Mouse (Mus musculus) liver, embryonic 14.5 days (tissue): ENCODE measurements around the gene Phf14. TPM values are rescaled to one million over a fixed set of nuclear protein-coding genes. Genes with fewer than 3 reads are reported as not detected.

Source experiments
- ATAC-seq: fragments of 200-750 bp; cut with Nextera tagmentation; 2 replicates; pipeline ENCODE4 v1.8.0; 2017; ENCODE audit warnings: moderate number of reproducible peaks, mild to moderate bottlenecking, moderate library complexity; ENCODE audit not compliant: insufficient read depth
- DNase-seq, 3 experiments: peaks; one replicate each; pipeline ENCODE4 v3.0.0-alpha.2; 2012 to 2013; ENCODE audit warnings: low read depth in 3 of 3, low spot score in 3 of 3
- H3K27ac ChIP-seq: fragments of 300-500 bp; sonication (generic); 2 replicates; pipeline ENCODE4 v1.5.1; 2014; ENCODE audit warnings: moderate library complexity, mild to moderate bottlenecking, control low read depth, inconsistent platforms
- H3K27me3 ChIP-seq: fragments of 300-500 bp; sonication (generic); 2 replicates; pipeline ENCODE4 v1.6.1; 2014; ENCODE audit warnings: mild to moderate bottlenecking, low read length, moderate library complexity; ENCODE audit not compliant: control insufficient read depth, insufficient read depth
- H3K36me3 ChIP-seq: fragments of 300-500 bp; sonication (generic); replicated peaks from 2 replicates; pipeline ENCODE4 v1.6.1; 2014; ENCODE audit warnings: low read depth; ENCODE audit not compliant: control insufficient read depth, insufficient read depth
- H3K4me1 ChIP-seq, 2 experiments: fragments of 200-500 bp in 1 of 2; fragments of 300-500 bp in 1 of 2; sonication (generic) in 1 of 2; replicated peaks; 2 replicates each; pipeline ENCODE4 v1.6.1; 2012 to 2014; ENCODE audit warnings: antibody characterized with exemption in 1 of 2, inconsistent platforms in 1 of 2, low read length in 1 of 2; ENCODE audit not compliant: control insufficient read depth in 2 of 2, insufficient read depth in 2 of 2
- H3K4me2 ChIP-seq: fragments of 300-500 bp; sonication (generic); 2 replicates; pipeline ENCODE4 v1.6.1; 2014; ENCODE audit warnings: low read depth, mild to moderate bottlenecking, control low read depth, moderate library complexity
- H3K4me3 ChIP-seq, 2 experiments: fragments of 200-500 bp in 1 of 2; fragments of 300-500 bp in 1 of 2; sonication (generic) in 1 of 2; 2 replicates each; pipeline ENCODE4 v1.5.1; 2012 to 2014; ENCODE audit warnings: low read depth in 2 of 2, low read length in 2 of 2, mild to moderate bottlenecking in 2 of 2, control low read depth in 1 of 2, inconsistent platforms in 1 of 2, moderate library complexity in 1 of 2; ENCODE audit not compliant: insufficient read depth in 1 of 2
- H3K9ac ChIP-seq: fragments of 300-500 bp; sonication (generic); replicated peaks from 2 replicates; pipeline ENCODE4 v1.6.1; 2014; ENCODE audit warnings: mild to moderate bottlenecking, control low read depth, moderate library complexity
- H3K9me3 ChIP-seq: fragments of 300-500 bp; sonication (generic); 2 replicates; pipeline ENCODE4 v1.6.1; 2016; ENCODE audit warnings: low read length, mixed read lengths; ENCODE audit not compliant: control insufficient read depth
- CTCF ChIP-seq: IDR thresholded peaks from 2 replicates; pipeline ENCODE4 v1.5.1; 2016; ENCODE audit warnings: antibody characterized with exemption, low read depth, control low read depth
- EP300 ChIP-seq: IDR thresholded peaks from 2 replicates; pipeline ENCODE4 v1.6.1; 2016; ENCODE audit warnings: antibody characterized with exemption, low read depth
- WGBS: fragments of 180-500 bp; shearing (Covaris S2); extraction: QIAGEN DNeasy Blood & Tissue Kit; methylation state at CpG from one replicate; pipeline ENCODE4 v1.1.7; 2014; ENCODE audit not compliant: insufficient replicate concordance; 5-methylcytosine and 5-hydroxymethylcytosine counted together
- polyA plus RNA-seq, 2 experiments: library from polyadenylated mRNA; depleted of rRNA in 1 of 2; stranded (reverse) in 1 of 2; unstranded in 1 of 2; fragments of >200 nt; fragmentation: Nextera tagmentation in 1 of 2; extraction: Ambion mirVana in 1 of 2; gene quantifications; 2 replicates each; pipeline versions ENCODE4 v1.2.1 to v1.2.3; 2012 to 2014

The Phf14 gene
- polyA plus RNA-seq, 2 experiments: 9.3 to 19.5 TPM

DNA sequence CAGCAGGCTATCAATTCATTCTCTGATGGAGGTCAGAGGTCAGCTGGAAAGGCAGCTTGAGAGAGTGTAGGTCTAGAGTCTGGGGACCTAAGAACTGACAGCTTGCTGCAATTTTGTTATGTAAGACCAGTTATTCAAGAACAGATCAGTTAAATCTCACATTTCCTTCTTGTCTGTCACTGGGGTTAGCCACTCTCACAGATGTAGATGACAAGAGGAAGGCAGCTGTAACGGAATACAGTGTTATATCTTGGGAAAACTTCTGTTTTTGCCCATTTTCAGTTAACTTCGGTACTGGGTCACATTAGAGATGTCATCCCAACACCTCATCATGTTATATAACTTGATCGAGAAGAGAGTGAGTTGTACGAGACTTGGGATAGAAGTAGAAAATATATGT, 219.7 kb downstream of the Phf14 start:
- no peak overlapping the region for H3K27ac ChIP-seq
- H3K9me3 ChIP-seq: no peaks in the 10 kb centered on the region
- no peaks in the 10 kb centered on the region for H3K27me3 ChIP-seq
- DNase-seq: no peak
- TF ChIP-seq EP300 (no peak), CTCF (no peak)
- H3K36me3 ChIP-seq: no peaks in the 10 kb centered on the region
- peaks cover 0 to 2% of the 10 kb centered on the region in 2 experiments; a peak in 1 of 4 replicates for H3K4me1 ChIP-seq
- ATAC-seq: no peak
- no peak overlapping the region for H3K4me3 ChIP-seq
- no peak overlapping the region for H3K4me2 ChIP-seq
- H3K9ac ChIP-seq: no peak overlapping the region
- 21% methylated on average over 4 of the region's 4 CpGs for WGBS

Other genes starting within 250 kb of the Phf14 start
- 329 and 342 TPM in 2 replicates for gene Ndufa4, start 312 bp upstream of the Phf14 start, polyA plus RNA-seq (2012; rRNA removed)
- gene Ndufa4, start 312 bp upstream of the Phf14 start, polyA plus RNA-seq (2014; fragmentation: Nextera tagmentation; extraction: Ambion mirVana): 689 and 747 TPM in 2 replicates